Mouse (Mus musculus) MEL (cell line): ENCODE data around the gene Tmc6. TPM values are rescaled to one million over a fixed set of nuclear protein-coding genes. Genes with fewer than 3 reads are reported as not detected.
A peak's percentile ranks its signal among the peaks of the same experiment; 100 is the strongest.

Source experiments
- DNase-seq: peaks from one replicate; pipeline ENCODE4 v3.0.0; 2011; ENCODE audit warnings: low read depth, low spot score
- H3K27ac ChIP-seq: 2 replicates; pipeline ENCODE4 v1.5.1; 2012; ENCODE audit warnings: low read depth, mild to moderate bottlenecking, control low read depth, low read length, moderate library complexity; ENCODE audit not compliant: control insufficient read depth
- H3K27me3 ChIP-seq, 2 experiments: fragments of 150-350 bp in 1 of 2; sonication (generic) in 1 of 2; 2 replicates each; pipeline ENCODE4 v1.6.1; 2012; ENCODE audit warnings: low read length in 2 of 2, mild to moderate bottlenecking in 2 of 2, improper control_type of control experiment in 1 of 2, moderate library complexity in 1 of 2; ENCODE audit not compliant: insufficient read depth in 2 of 2, control insufficient read depth in 1 of 2
- H3K36me3 ChIP-seq, 2 experiments: 2 replicates each; pipeline ENCODE4 v1.6.1; 2012 to 2014; ENCODE audit warnings: low read length in 2 of 2, improper control_type of control experiment in 1 of 2, inconsistent platforms in 1 of 2, mild to moderate bottlenecking in 1 of 2; ENCODE audit not compliant: insufficient read depth in 2 of 2, control insufficient read depth in 1 of 2
- H3K4me1 ChIP-seq, 2 experiments: fragments of 150-350 bp in 1 of 2; sonication (generic) in 1 of 2; 2 replicates each; pipeline ENCODE4 v1.6.1; 2012; ENCODE audit warnings: low read length in 2 of 2, improper control_type of control experiment in 1 of 2, mild to moderate bottlenecking in 1 of 2; ENCODE audit not compliant: insufficient read depth in 2 of 2, control insufficient read depth in 1 of 2
- H3K4me3 ChIP-seq, 2 experiments: fragments of 150-350 bp in 1 of 2; sonication (generic) in 1 of 2; 2 replicates each; pipeline ENCODE4 v1.5.1; 2012; ENCODE audit warnings: low read depth in 2 of 2, low read length in 2 of 2, mild to moderate bottlenecking in 2 of 2, moderate library complexity in 2 of 2, control low read depth in 1 of 2, improper control_type of control experiment in 1 of 2; ENCODE audit not compliant: control insufficient read depth in 1 of 2, insufficient read depth in 1 of 2
- H3K79me2 ChIP-seq: 2 replicates; pipeline ENCODE4 v1.6.1; 2012; ENCODE audit warnings: mild to moderate bottlenecking, low read length, moderate library complexity; ENCODE audit not compliant: control insufficient read depth, poor library complexity, insufficient read depth
- H3K9ac ChIP-seq: 2 replicates; pipeline ENCODE4 v1.6.1; 2012; ENCODE audit warnings: low read depth, mild to moderate bottlenecking, control low read depth, low read length, moderate library complexity; ENCODE audit not compliant: control insufficient read depth, poor library complexity, severe bottlenecking
- H3K9me3 ChIP-seq: fragments of 150-350 bp; sonication (generic); replicated peaks from 2 replicates; pipeline ENCODE4 v1.6.1; 2012; ENCODE audit warnings: mild to moderate bottlenecking, low read length, improper control_type of control experiment, moderate library complexity; ENCODE audit not compliant: insufficient read depth
- CHD1 ChIP-seq: IDR thresholded peaks from 2 replicates; pipeline ENCODE4 v1.6.1; 2012; ENCODE audit warnings: low read depth, mild to moderate bottlenecking, inconsistent platforms, low read length, improper control_type of control experiment
- CHD2 ChIP-seq: IDR thresholded peaks from 2 replicates; pipeline ENCODE4 v1.6.1; 2011; ENCODE audit warnings: low read length, improper control_type of control experiment
- CTCF ChIP-seq, 3 experiments: IDR thresholded peaks in 2 of 3; conservative IDR thresholded peaks in 1 of 3; 2 replicates each; pipeline ENCODE4 v1.5.1; 2011 to 2012; ENCODE audit warnings: low read length in 3 of 3, low read depth in 2 of 3, mild to moderate bottlenecking in 2 of 3, improper control_type of control experiment in 1 of 3, inconsistent platforms in 1 of 3, mixed read lengths in 1 of 3, moderate library complexity in 1 of 3; ENCODE audit not compliant: control insufficient read depth in 1 of 3, insufficient read depth in 1 of 3, poor library complexity in 1 of 3, severe bottlenecking in 1 of 3
- E2F4 ChIP-seq: IDR thresholded peaks from 2 replicates; pipeline ENCODE4 v1.6.1; 2011; ENCODE audit warnings: low read depth, low read length, improper control_type of control experiment, borderline replicate concordance
- ELF1 ChIP-seq: IDR thresholded peaks from 2 replicates; pipeline ENCODE4 v1.6.1; 2014; ENCODE audit warnings: low read depth, mild to moderate bottlenecking, inconsistent platforms, low read length, improper control_type of control experiment, moderate library complexity
- GABPA ChIP-seq: IDR thresholded peaks from 2 replicates; pipeline ENCODE4 v1.6.1; 2012; ENCODE audit warnings: low read depth, mild to moderate bottlenecking, inconsistent platforms, low read length, improper control_type of control experiment, moderate library complexity
- HCFC1 ChIP-seq: IDR thresholded peaks from 2 replicates; pipeline ENCODE4 v1.6.1; 2012; ENCODE audit warnings: low read depth, mild to moderate bottlenecking, inconsistent platforms, low read length, improper control_type of control experiment, moderate library complexity
- KAT2A ChIP-seq: conservative IDR thresholded peaks from 2 replicates; pipeline ENCODE4 v1.6.1; 2012; ENCODE audit warnings: low read depth, low read length, improper control_type of control experiment, inconsistent platforms
- MAFK ChIP-seq: IDR thresholded peaks from 2 replicates; pipeline ENCODE4 v1.6.1; 2011; ENCODE audit warnings: low read depth, mild to moderate bottlenecking, low read length, improper control_type of control experiment, borderline replicate concordance
- MAX ChIP-seq: IDR thresholded peaks from 2 replicates; pipeline ENCODE4 v1.6.1; 2011; ENCODE audit warnings: low read length, improper control_type of control experiment
- MXI1 ChIP-seq: IDR thresholded peaks from 2 replicates; pipeline ENCODE4 v1.6.1; 2011; ENCODE audit warnings: mild to moderate bottlenecking, low read depth, low read length, improper control_type of control experiment
- MYB ChIP-seq: IDR thresholded peaks from 2 replicates; pipeline ENCODE4 v1.6.1; 2011; ENCODE audit warnings: mild to moderate bottlenecking, low read depth, low read length, improper control_type of control experiment
- MYC ChIP-seq: IDR thresholded peaks from 2 replicates; pipeline ENCODE4 v1.6.1; 2011; ENCODE audit warnings: low read depth, mild to moderate bottlenecking, low read length, improper control_type of control experiment, moderate library complexity
- POLR2AphosphoS2 ChIP-seq: IDR thresholded peaks from 2 replicates; pipeline ENCODE4 v1.6.1; 2011; ENCODE audit warnings: low read length, improper control_type of control experiment
- RAD21 ChIP-seq: IDR thresholded peaks from 2 replicates; pipeline ENCODE4 v1.6.1; 2011; ENCODE audit warnings: mild to moderate bottlenecking, low read depth, low read length, improper control_type of control experiment
- SIN3A ChIP-seq: IDR thresholded peaks from 2 replicates; pipeline ENCODE4 v1.6.1; 2012; ENCODE audit warnings: low read length, improper control_type of control experiment, inconsistent platforms
- SMC3 ChIP-seq: IDR thresholded peaks from 2 replicates; pipeline ENCODE4 v1.6.1; 2011; ENCODE audit warnings: low read depth, low read length, improper control_type of control experiment
- TBP ChIP-seq: IDR thresholded peaks from 2 replicates; pipeline ENCODE4 v1.8.0; 2011; ENCODE audit warnings: low read depth, low read length, improper control_type of control experiment
- ZC3H11A ChIP-seq: IDR thresholded peaks from 2 replicates; pipeline ENCODE4 v1.6.1; 2012; ENCODE audit warnings: low read depth, mild to moderate bottlenecking, inconsistent platforms, low read length, improper control_type of control experiment
- ZKSCAN1 ChIP-seq: IDR thresholded peaks from 2 replicates; pipeline ENCODE4 v1.6.1; 2012; ENCODE audit warnings: low read depth, mild to moderate bottlenecking, inconsistent platforms, low read length, improper control_type of control experiment, moderate library complexity
- ZMIZ1 ChIP-seq: IDR thresholded peaks from 2 replicates; pipeline ENCODE4 v1.6.1; 2012; ENCODE audit warnings: low read depth, mild to moderate bottlenecking, inconsistent platforms, low read length, improper control_type of control experiment, moderate library complexity
- polyA plus RNA-seq, 2 experiments: library from polyadenylated mRNA; stranded (reverse) in 1 of 2; unstranded in 1 of 2; fragments of >175 nt in 1 of 2; fragments of >200 nt in 1 of 2; gene quantifications; 2 replicates each; pipeline versions ENCODE4 v1.2.1 to v1.2.4; 2012; ENCODE audit warnings: low replicate concordance in 2 of 2, low read depth in 1 of 2; ENCODE audit not compliant: insufficient read length in 2 of 2, insufficient read depth in 1 of 2, missing spikeins in 1 of 2
- total RNA-seq: library from RNA; depleted of rRNA; stranded (reverse); fragments of 300-350 nt; gene quantifications from 2 replicates; pipeline ENCODE4 v1.2.3, GENCODE M21; 2012

Tmc6 gene
- total and polyA plus RNA-seq, 3 experiments, result 48.8 to 61.2 TPM; not detected in 1

GRCm38 (mm10) chr11:117824060-117824969, 42.3 kb upstream of the Tmc6 start:
- H3K79me2 ChIP-seq, result peaks cover 24% of the 10 kb centered on the region
- peak overlapping the region; percentile 92 for H3K27ac ChIP-seq
- peaks cover 4 to 26% of the 10 kb centered on the region in 2 experiments; a peak in 3 of 4 replicates for H3K36me3 ChIP-seq
- peak; percentile 93 for DNase-seq
- H3K4me3 ChIP-seq, result peak overlapping the region; percentile 56 to 80
- TF ChIP-seq SIN3A (peak; percentile 90; the same call in 1 of the 2 replicates), ELF1 (peak; percentile 34; the same call in 1 of the 2 replicates), ZC3H11A (peak; percentile 78), CHD1 (peak; percentile 74; the same call in 1 of the 2 replicates), RAD21 (peak; percentile 88), HCFC1 (peak; percentile 39; the same call in 1 of the 2 replicates), E2F4 (peak; percentile 71; the same call in 1 of the 2 replicates), KAT2A (no peak), POLR2AphosphoS2 (peak; percentile 22; the same call in 1 of the 2 replicates), MYC (peak; percentile 88), MYB (no peak), MXI1 (peak; percentile 77), GABPA (no peak), ZMIZ1 (peak; percentile 53; the same call in 1 of the 2 replicates), TBP (0 out of 2 replicates have a peak, but pooled peaks have one; percentile 8), MAFK (no peak), CHD2 (no peak), ZKSCAN1 (no peak), SMC3 (peak; percentile 73), CTCF (IDR thresholded peaks at IDR 0.05 in 2 of 3, conservative IDR thresholded peaks at IDR 0.05 in 1 of 3; ENCODE audit: control insufficient read depth in 1 of 3, insufficient read depth in 1 of 3, low read depth in 2 of 3, low read length in 3 of 3, poor library complexity in 1 of 3, severe bottlenecking in 1 of 3) (peak; percentile 80 to 95 (median 87)), MAX (peak; percentile 86)
- peaks cover 12 to 41% of the 10 kb centered on the region in 2 experiments for H3K4me1 ChIP-seq
- H3K9me3 ChIP-seq, result no peaks in the 10 kb centered on the region
- no peaks in the 10 kb centered on the region for H3K27me3 ChIP-seq
- H3K9ac ChIP-seq, result peak overlapping the region; percentile 95
